In genomic region chr10:99359439-99359866, GRCm38 (mm10) we compare ENCODE assay signal across 18 mouse cellular contexts.
DNase-seq lines count a peak whose midpoint lies in the region; ATAC-seq lines count a peak whose summit lies in the region.
"Had no signal": no experiment of that assay in that cellular context is flagged by ENCODE, and none has a peak within 500 bp of the region (broad histone marks: within the 10 kb centered on the region; RNA-seq: fewer than 3 reads in every experiment).

No protein-coding gene starts in this region.

- H3K36me3 ChIP-seq in midbrain, embryonic 14.5 days (ENCODE audit: control insufficient read depth, insufficient read depth, low read length): no peaks in the 10 kb centered on the region
- no peaks in the 10 kb centered on the region for H3K36me3 ChIP-seq in midbrain, embryonic 13.5 days
- no peaks in the 10 kb centered on the region for H3K36me3 ChIP-seq in forebrain, embryonic 11.5 days (ENCODE audit: control insufficient read depth, insufficient read depth, low read length)
- H3K36me3 ChIP-seq in limb, embryonic 10.5 days: no peaks in the 10 kb centered on the region; the same call in 1 of the 2 replicates
- H3K36me3 ChIP-seq: heart, embryonic 12.5 days; liver, embryonic 15.5 days; neural tube, embryonic 13.5 days had no signal

- H3K9ac ChIP-seq in midbrain, embryonic 14.5 days (replicated peaks; ENCODE audit: low read length): no peak overlapping the region
- no peak overlapping the region for H3K9ac ChIP-seq in midbrain, embryonic 13.5 days (replicated peaks)
- no peak overlapping the region for H3K9ac ChIP-seq in forebrain, embryonic 11.5 days (ENCODE audit: low read length)
- H3K9ac ChIP-seq: heart, embryonic 12.5 days; liver, embryonic 15.5 days; neural tube, embryonic 13.5 days had no signal

- no peak overlapping the region for H3K4me3 ChIP-seq in midbrain, embryonic 14.5 days (replicated peaks; ENCODE audit: low read depth, low read length)
- no peak overlapping the region for H3K4me3 ChIP-seq in midbrain, embryonic 13.5 days (replicated peaks)
- H3K4me3 ChIP-seq in forebrain, embryonic 11.5 days (ENCODE audit: low read depth, low read length): no peak overlapping the region
- H3K4me3 ChIP-seq in limb, embryonic 10.5 days: no peak overlapping the region
- H3K4me3 ChIP-seq: heart, embryonic 12.5 days; liver, embryonic 15.5 days; megakaryocyte, embryonic 14.5 days; neural tube, embryonic 13.5 days had no signal

- H3K9me3 ChIP-seq in midbrain, embryonic 14.5 days (ENCODE audit: control insufficient read depth, low read length): no peaks in the 10 kb centered on the region
- no peaks in the 10 kb centered on the region for H3K9me3 ChIP-seq in midbrain, embryonic 13.5 days
- no peaks in the 10 kb centered on the region for H3K9me3 ChIP-seq in forebrain, embryonic 11.5 days (ENCODE audit: control insufficient read depth, low read length)
- H3K9me3 ChIP-seq in limb, embryonic 10.5 days (replicated peaks): no peaks in the 10 kb centered on the region
- H3K9me3 ChIP-seq: liver, embryonic 15.5 days; neural tube, embryonic 13.5 days had no signal

- no peak for ATAC-seq in midbrain, embryonic 14.5 days (ENCODE audit: low FRiP score, low TSS enrichment)
- ATAC-seq in midbrain, embryonic 13.5 days: no peak
- peak; percentile 71 for ATAC-seq in forebrain, embryonic 11.5 days (replicated peaks; ENCODE audit: low FRiP score)
- ATAC-seq: hindbrain, embryonic 16.5 days; lung, postnatal 0 days had no signal

- no peak overlapping the region for H3K4me2 ChIP-seq in midbrain, embryonic 14.5 days (ENCODE audit: low read length)
- no peak overlapping the region for H3K4me2 ChIP-seq in midbrain, embryonic 13.5 days (replicated peaks)
- no peak overlapping the region for H3K4me2 ChIP-seq in forebrain, embryonic 11.5 days (ENCODE audit: low read depth, low read length, severe bottlenecking)
- H3K4me2 ChIP-seq: heart, embryonic 12.5 days; liver, embryonic 15.5 days; neural tube, embryonic 13.5 days had no signal

- H3K27me3 ChIP-seq in midbrain, embryonic 14.5 days (ENCODE audit: control insufficient read depth, insufficient read depth, low read length): no peaks in the 10 kb centered on the region
- H3K27me3 ChIP-seq in midbrain, embryonic 13.5 days: no peaks in the 10 kb centered on the region
- H3K27me3 ChIP-seq in forebrain, embryonic 11.5 days (ENCODE audit: control insufficient read depth, insufficient read depth, low read length): no peaks in the 10 kb centered on the region
- no peaks in the 10 kb centered on the region for H3K27me3 ChIP-seq in limb, embryonic 10.5 days (ENCODE audit: low read depth, poor library complexity, severe bottlenecking)
- H3K27me3 ChIP-seq: heart, embryonic 12.5 days; liver, embryonic 15.5 days; neural tube, embryonic 13.5 days had no signal

- no peaks in the 10 kb centered on the region for H3K4me1 ChIP-seq in midbrain, embryonic 14.5 days (ENCODE audit: control insufficient read depth, insufficient read depth, low read length)
- no peaks in the 10 kb centered on the region for H3K4me1 ChIP-seq in midbrain, embryonic 13.5 days (replicated peaks)
- no peaks in the 10 kb centered on the region for H3K4me1 ChIP-seq in forebrain, embryonic 11.5 days (replicated peaks; ENCODE audit: control insufficient read depth, insufficient read depth, low read length)
- peaks cover 61% of the 10 kb centered on the region for H3K4me1 ChIP-seq in limb, embryonic 10.5 days
- H3K4me1 ChIP-seq: heart, embryonic 12.5 days; megakaryocyte, embryonic 14.5 days; neural tube, embryonic 13.5 days had no signal

- H3K27ac ChIP-seq in midbrain, embryonic 14.5 days (replicated peaks; ENCODE audit: low read depth, low read length): no peak overlapping the region
- H3K27ac ChIP-seq in midbrain, embryonic 13.5 days: no peak overlapping the region
- no peak overlapping the region for H3K27ac ChIP-seq in forebrain, embryonic 11.5 days (ENCODE audit: low read depth, low read length)
- peak overlapping the region; percentile 82 for H3K27ac ChIP-seq in limb, embryonic 10.5 days
- H3K27ac ChIP-seq: liver, embryonic 15.5 days; neural tube, embryonic 13.5 days had no signal

- 47% methylated on average over 2 of the region's 2 CpGs for WGBS in midbrain, embryonic 14.5 days
- WGBS in midbrain, embryonic 13.5 days: 30% methylated on average over 2 of the region's 2 CpGs
- WGBS in forebrain, embryonic 11.5 days: 9% methylated on average over 2 of the region's 2 CpGs
- WGBS in limb, embryonic 10.5 days: 15% methylated on average over 2 of the region's 2 CpGs

- peak; percentile 18 for DNase-seq in midbrain, embryonic 14.5 days
- DNase-seq in forebrain, embryonic 11.5 days (ENCODE audit: low spot score): no peak
- DNase-seq in limb, embryonic 10.5 days (ENCODE audit: low spot score): peak; percentile 64
- DNase-seq in right cerebral cortex, postnatal 10 days (ENCODE audit: low spot score in 2 of 2): no peak
- no peak for DNase-seq in cerebellum, postnatal 36 days
- no peak for DNase-seq in spleen, postnatal 36 days (ENCODE audit: low spot score in 2 of 2)
- no peak for DNase-seq in adrenal gland, postnatal 25 days
- DNase-seq: adrenal gland, postnatal 10 days; cerebellum, adult 18-20 months; kidney, adult 2 months; kidney, postnatal 25 days had no signal

Comparison
In these comparisons a context has a peak if more than half of its experiments do, and no peak if none do; other contexts are left out.
1. DNase-seq: peak in midbrain, embryonic 14.5 days (single experiment) and limb, embryonic 10.5 days (single experiment); none in forebrain, embryonic 11.5 days (single experiment), right cerebral cortex, postnatal 10 days (0 of 2), cerebellum, postnatal 36 days (0 of 2), spleen, postnatal 36 days (0 of 2) and adrenal gland, postnatal 25 days (single experiment).